ENCODE assay signal across 8 mouse cellular contexts in genomic region chr13:3610118-3610794, GRCm38 (mm10). TPM values are rescaled to one million over a fixed set of nuclear protein-coding genes. Genes with fewer than 3 reads are reported as not detected.
DNase-seq lines count a peak whose midpoint lies in the region; ATAC-seq and TF ChIP-seq lines count a peak whose summit lies in the region.

No protein-coding gene starts in this region.

- no peaks in the 10 kb centered on the region for H3K27me3 ChIP-seq in C2C12 (ENCODE audit: control insufficient read depth, insufficient read depth, insufficient read length)
- H3K27me3 ChIP-seq in MEL (ENCODE audit: control insufficient read depth in 1 of 2, insufficient read depth in 2 of 2, low read length in 2 of 2) = no peaks in the 10 kb centered on the region
- no peaks in the 10 kb centered on the region for H3K27me3 ChIP-seq in embryonic facial prominence, embryonic 11.5 days (ENCODE audit: control insufficient read depth, insufficient read depth, low read length)
- H3K27me3 ChIP-seq in heart, embryonic 10.5 days (ENCODE audit: insufficient read depth, poor library complexity, severe bottlenecking) = no peaks in the 10 kb centered on the region
- peaks cover 5% of the 10 kb centered on the region; the same call in 1 of the 2 replicates for H3K27me3 ChIP-seq in neural tube, embryonic 15.5 days (replicated peaks)

- H3K9me3 ChIP-seq in MEL (replicated peaks; ENCODE audit: insufficient read depth, low read length) = no peaks in the 10 kb centered on the region
- no peaks in the 10 kb centered on the region for H3K9me3 ChIP-seq in embryonic facial prominence, embryonic 11.5 days (replicated peaks; ENCODE audit: control insufficient read depth, low read length)
- H3K9me3 ChIP-seq in heart, embryonic 10.5 days = no peaks in the 10 kb centered on the region
- H3K9me3 ChIP-seq in neural tube, embryonic 15.5 days (replicated peaks) = no peaks in the 10 kb centered on the region

- TF ChIP-seq RAD21 in MEL (IDR thresholded peaks at IDR 0.05; ENCODE audit: low read depth, low read length) = no peak

- TF ChIP-seq POLR2A in MEL (IDR thresholded peaks at IDR 0.05; ENCODE audit: control insufficient read depth in 1 of 2, insufficient read depth in 1 of 2, low read depth in 1 of 2, low read length in 2 of 2, poor library complexity in 1 of 2) = no peak; a peak in 1 of 4 replicates
- TF ChIP-seq POLR2A in lung, adult 2 months (IDR thresholded peaks at IDR 0.05; ENCODE audit: borderline replicate concordance, extremely low read depth, low read depth, low read length) = no peak

- TF ChIP-seq EP300 in MEL (IDR thresholded peaks at IDR 0.05; ENCODE audit: low read depth in 1 of 2, low read length in 2 of 2) = no peak

- peak overlapping the region; percentile 86 for H3K27ac ChIP-seq in MEL (ENCODE audit: control insufficient read depth, low read depth, low read length)
- H3K27ac ChIP-seq in embryonic facial prominence, embryonic 11.5 days (replicated peaks; ENCODE audit: low read depth, low read length) = peak overlapping the region; percentile 80
- H3K27ac ChIP-seq in heart, embryonic 10.5 days = peak overlapping the region; percentile 96
- peak overlapping the region; percentile 89 for H3K27ac ChIP-seq in neural tube, embryonic 15.5 days (replicated peaks)

- ATAC-seq in embryonic facial prominence, embryonic 11.5 days (replicated peaks; ENCODE audit: insufficient number of reproducible peaks, low FRiP score, low TSS enrichment, low read depth) = peak; percentile 75
- ATAC-seq in neural tube, embryonic 15.5 days (ENCODE audit: low FRiP score) = peak; percentile 53; the same call in 1 of the 2 replicates

- H3K79me2 ChIP-seq in C2C12 (ENCODE audit: control insufficient read depth, insufficient read depth) (peaks cover 56% of the 10 kb centered on the region), MEL (ENCODE audit: control insufficient read depth, insufficient read depth, low read length, poor library complexity) (peaks cover 33% of the 10 kb centered on the region)

- WGBS in embryonic facial prominence, embryonic 11.5 days = under 1% methylated on average over 49 of the region's 50 CpGs
- 1% methylated on average over 50 of the region's 50 CpGs for WGBS in heart, embryonic 10.5 days
- WGBS in lung, adult 2 months = under 1% methylated on average over 50 of the region's 50 CpGs
- under 1% methylated on average over 50 of the region's 50 CpGs for WGBS in neural tube, embryonic 15.5 days

- TF ChIP-seq CTCF in C2C12 (IDR thresholded peaks at IDR 0.05; ENCODE audit: control insufficient read depth, insufficient read depth, insufficient read length) (no peak), MEL (IDR thresholded peaks at IDR 0.05 in 2 of 3, conservative IDR thresholded peaks at IDR 0.05 in 1 of 3; ENCODE audit: control insufficient read depth in 1 of 3, insufficient read depth in 1 of 3, low read depth in 2 of 3, low read length in 3 of 3, poor library complexity in 1 of 3, severe bottlenecking in 1 of 3) (no peak)
- no peak for TF ChIP-seq CTCF in lung, adult 2 months (IDR thresholded peaks at IDR 0.05; ENCODE audit: insufficient read depth, low read length)

- H3K36me3 ChIP-seq in C2C12 (ENCODE audit: control insufficient read depth, insufficient read depth) (no peaks in the 10 kb centered on the region), MEL (ENCODE audit: control insufficient read depth in 1 of 2, insufficient read depth in 2 of 2, low read length in 2 of 2) (peaks cover 8 to 24% of the 10 kb centered on the region in 2 experiments)
- no peaks in the 10 kb centered on the region for H3K36me3 ChIP-seq in embryonic facial prominence, embryonic 11.5 days (replicated peaks; ENCODE audit: control insufficient read depth, insufficient read depth, low read depth, low read length)
- no peaks in the 10 kb centered on the region for H3K36me3 ChIP-seq in heart, embryonic 10.5 days
- no peaks in the 10 kb centered on the region for H3K36me3 ChIP-seq in neural tube, embryonic 15.5 days

- DNase-seq in MEL (ENCODE audit: low read depth, low spot score) = peak; percentile 81
- DNase-seq in embryonic facial prominence, embryonic 11.5 days (ENCODE audit: low spot score) = peak; percentile 59
- DNase-seq in heart, embryonic 10.5 days (ENCODE audit: low spot score) = peak; percentile 82
- peak; percentile 31 for DNase-seq in kidney, adult 9 months
- peak; percentile 36 for DNase-seq in lung, adult 2 months
- no peak for DNase-seq in cerebellum, postnatal 25 days

- H3K4me3 ChIP-seq in C2C12 (ENCODE audit: insufficient read depth, poor library complexity, severe bottlenecking) (peak overlapping the region; percentile 92), MEL (ENCODE audit: control insufficient read depth in 1 of 2, insufficient read depth in 1 of 2, low read depth in 2 of 2, low read length in 2 of 2) (peak overlapping the region; percentile 78 to 83)
- peak overlapping the region; percentile 82 for H3K4me3 ChIP-seq in embryonic facial prominence, embryonic 11.5 days (ENCODE audit: low read depth, low read length)
- H3K4me3 ChIP-seq in heart, embryonic 10.5 days = peak overlapping the region; percentile 99
- H3K4me3 ChIP-seq in lung, adult 2 months (replicated peaks; ENCODE audit: extremely low read depth, low read depth, low read length) = peak overlapping the region; percentile 88
- H3K4me3 ChIP-seq in neural tube, embryonic 15.5 days (replicated peaks) = peak overlapping the region; percentile 92

- peaks cover 51% of the 10 kb centered on the region for H3K79me3 ChIP-seq in C2C12 (ENCODE audit: low read depth)

- peak overlapping the region; percentile 94 for H3K9ac ChIP-seq in MEL (ENCODE audit: control insufficient read depth, low read depth, low read length, poor library complexity, severe bottlenecking)
- peak overlapping the region; percentile 76 for H3K9ac ChIP-seq in embryonic facial prominence, embryonic 11.5 days (replicated peaks; ENCODE audit: low read length)
- peak overlapping the region; percentile 76 for H3K9ac ChIP-seq in neural tube, embryonic 15.5 days (replicated peaks)

- peak overlapping the region; percentile 88 for H3ac ChIP-seq in C2C12 (ENCODE audit: control insufficient read depth, insufficient read length, low read depth)

- H3K4me1 ChIP-seq in MEL (ENCODE audit: control insufficient read depth in 1 of 2, insufficient read depth in 2 of 2, low read length in 2 of 2) = peaks cover 0 to 5% of the 10 kb centered on the region in 2 experiments; a peak in 2 of 4 replicates
- no peaks in the 10 kb centered on the region for H3K4me1 ChIP-seq in embryonic facial prominence, embryonic 11.5 days (ENCODE audit: control insufficient read depth, insufficient read depth, low read length)
- H3K4me1 ChIP-seq in heart, embryonic 10.5 days = no peaks in the 10 kb centered on the region
- H3K4me1 ChIP-seq in lung, adult 2 months (ENCODE audit: control insufficient read depth, insufficient read depth, low read length) = no peaks in the 10 kb centered on the region
- peaks cover 7% of the 10 kb centered on the region for H3K4me1 ChIP-seq in neural tube, embryonic 15.5 days

- H3K4me2 ChIP-seq in embryonic facial prominence, embryonic 11.5 days (ENCODE audit: low read depth, low read length) = peak overlapping the region; percentile 67
- H3K4me2 ChIP-seq in neural tube, embryonic 15.5 days = peak overlapping the region; percentile 64

TF ChIP-seq in C2C12, 6 proteins besides CTCF, POLR2A, EP300 and RAD21:
- TF ChIP-seq FOSL1 (IDR thresholded peaks at IDR 0.05; ENCODE audit: insufficient read depth, low read length, poor library complexity, severe bottlenecking) (no peak), USF1 (IDR thresholded peaks at IDR 0.05; ENCODE audit: low read depth) (no peak), MYOD1 (IDR thresholded peaks at IDR 0.05; ENCODE audit: control insufficient read depth, insufficient read length, low read depth) (no peak), MYOG (IDR thresholded peaks at IDR 0.05; ENCODE audit: control insufficient read depth, extremely low read depth, insufficient read length) (no peak), CEBPB (IDR thresholded peaks at IDR 0.05; ENCODE audit: low read depth) (no peak), MAX (IDR thresholded peaks at IDR 0.05) (no peak)

TF ChIP-seq in MEL, 35 proteins besides CTCF, POLR2A, EP300 and RAD21:
- TF ChIP-seq E2F4 (IDR thresholded peaks at IDR 0.05; ENCODE audit: borderline replicate concordance, low read depth, low read length) (no peak), USF1 (IDR thresholded peaks at IDR 0.05; ENCODE audit: low read depth, low read length) (no peak), USF2 (IDR thresholded peaks at IDR 0.05; ENCODE audit: borderline replicate concordance in 1 of 2, insufficient read depth in 1 of 2, low read depth in 1 of 2, low read length in 2 of 2) (no peak), RCOR1 (IDR thresholded peaks at IDR 0.05; ENCODE audit: low read depth, low read length) (no peak), TBP (IDR thresholded peaks at IDR 0.05; ENCODE audit: low read depth, low read length) (0 out of 2 replicates have a peak, but pooled peaks have one; percentile 15), SIN3A (IDR thresholded peaks at IDR 0.05; ENCODE audit: low read length) (peak; percentile 71), HCFC1 (IDR thresholded peaks at IDR 0.05; ENCODE audit: low read depth, low read length) (0 out of 2 replicates have a peak, but pooled peaks have one; percentile 26), TAL1 (IDR thresholded peaks at IDR 0.05; ENCODE audit: low read length) (no peak), SMC3 (IDR thresholded peaks at IDR 0.05; ENCODE audit: low read depth, low read length) (no peak)
TF ChIP-seq in MEL: peak in this region for 3.

RNA-seq across cellular contexts. Expression of gene Fam208b, which starts 0.7 kb away (rescaled TPM):
- polyA plus RNA-seq in C2C12 (2012; fragmentation: generic; extraction: Trizol) (3.7 TPM), MEL (2012; ENCODE audit: insufficient read depth in 1 of 2, insufficient read length in 2 of 2, low read depth in 1 of 2, low replicate concordance in 2 of 2, missing spikeins in 1 of 2) (100 to 1,000 TPM in 1 of 2 experiments, 10 to 100 TPM in 1; 28.3 to 183 TPM)
- total RNA-seq in MEL (2012; rRNA removed) = 18.8 and 23.5 TPM in 2 replicates
- 29.1 and 30.4 TPM in 2 replicates for polyA plus RNA-seq in embryonic facial prominence, embryonic 11.5 days (2014; fragmentation: Nextera tagmentation; extraction: Ambion mirVana)
- 13.5 and 15.9 TPM in 2 replicates for polyA plus RNA-seq in heart, embryonic 10.5 days (2016; fragmentation: Nextera tagmentation; extraction: Ambion mirVana)
- polyA plus RNA-seq in lung, adult 2 months (2012; rRNA removed) = 2.3 and 4.3 TPM in 2 replicates
- 13.5 and 14.7 TPM in 2 replicates for polyA plus RNA-seq in neural tube, embryonic 15.5 days (2015; fragmentation: Nextera tagmentation; extraction: Ambion mirVana)

RNA-seq across cellular contexts. Expression of gene Asb13, which starts 23.6 kb away (rescaled TPM):
- polyA plus RNA-seq in C2C12 (2012; fragmentation: generic; extraction: Trizol) (1.8 TPM), MEL (2012; ENCODE audit: insufficient read depth in 1 of 2, insufficient read length in 2 of 2, low read depth in 1 of 2, low replicate concordance in 2 of 2, missing spikeins in 1 of 2) (1 to 10 TPM in 1 of 2 experiments, not detected in 1; 6.0 TPM)
- total RNA-seq in MEL (2012; rRNA removed) = 1.7 and 2.6 TPM in 2 replicates
- 8.5 and 9.6 TPM in 2 replicates for polyA plus RNA-seq in embryonic facial prominence, embryonic 11.5 days (2014; fragmentation: Nextera tagmentation; extraction: Ambion mirVana)
- 6.8 and 9.4 TPM in 2 replicates for polyA plus RNA-seq in heart, embryonic 10.5 days (2016; fragmentation: Nextera tagmentation; extraction: Ambion mirVana)
- 19.9 and 21.6 TPM in 2 replicates for polyA plus RNA-seq in lung, adult 2 months (2012; rRNA removed)
- polyA plus RNA-seq in neural tube, embryonic 15.5 days (2015; fragmentation: Nextera tagmentation; extraction: Ambion mirVana) = 13.4 and 15.3 TPM in 2 replicates

Comparison
In these comparisons a context has a peak if more than half of its experiments do, and no peak if none do; other contexts are left out.
1. DNase-seq: peak in MEL (single experiment), embryonic facial prominence, embryonic 11.5 days (single experiment), heart, embryonic 10.5 days (single experiment), kidney, adult 9 months (single experiment) and lung, adult 2 months (single experiment); none in cerebellum, postnatal 25 days (0 of 2).
2. Peak in every context shown above with its lines, with median percentiles within 50 percentile points of each other: H3K4me3 ChIP-seq, H3K27ac ChIP-seq and H3K9ac ChIP-seq.